Mouse (Mus musculus): Measurements from ENCODE around the gene Eef2k. TPM values are rescaled to one million over a fixed set of nuclear protein-coding genes. Genes with fewer than 3 reads are reported as not detected.

The Eef2k gene
- polyA plus RNA-seq, 1 experiment = 9.3 TPM

DNA sequence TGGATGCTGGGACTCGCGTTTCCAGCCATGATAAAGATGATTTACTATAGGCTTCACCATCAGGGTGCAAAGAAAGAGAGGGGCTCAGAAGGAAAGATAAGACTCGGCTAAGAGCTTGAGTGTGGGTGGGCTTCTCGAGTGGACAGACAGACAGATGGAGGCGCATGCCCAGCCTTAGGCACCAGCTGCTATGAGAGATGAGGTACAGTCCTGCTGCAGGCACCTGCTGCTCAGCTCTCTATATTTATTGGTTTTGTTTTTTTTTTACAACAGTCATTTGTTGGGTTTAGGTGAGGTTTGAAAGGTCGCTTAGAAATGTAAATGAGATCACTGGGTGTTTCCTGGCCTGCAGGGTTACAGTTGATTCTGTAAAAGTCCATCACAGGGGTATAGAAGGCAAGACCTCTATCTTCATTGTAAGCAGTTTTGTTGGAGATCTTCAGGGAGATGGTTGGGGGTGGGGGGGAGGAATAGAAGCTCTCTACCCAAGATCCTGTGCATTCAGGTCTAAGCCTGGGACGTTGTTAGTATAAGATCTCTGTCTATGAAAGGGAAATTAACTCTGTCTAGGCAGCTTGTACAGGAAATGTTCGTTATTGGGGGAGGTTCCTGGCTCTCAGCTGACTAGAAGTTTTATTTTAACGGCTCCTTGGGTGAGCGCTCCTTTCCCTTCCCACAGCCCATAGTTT lies 18.3 kb downstream of the Eef2k start:
- Histone ChIP-seq H3K4me1 (ENCODE audit: control insufficient read depth, insufficient read depth, low read length) (peaks cover 4% of the 10 kb centered on the region), H3K4me3 (ENCODE audit: low read depth, low read length) (no peak overlapping the region), H3K36me3 (ENCODE audit: control insufficient read depth, insufficient read depth, low read length, poor library complexity, severe bottlenecking) (no peaks in the 10 kb centered on the region), H3K27me3 (ENCODE audit: control insufficient read depth, insufficient read depth, low read length, poor library complexity, severe bottlenecking) (no peaks in the 10 kb centered on the region), H3K9me3 (replicated peaks; ENCODE audit: control insufficient read depth, insufficient read depth, low read length, poor library complexity, severe bottlenecking) (no peaks in the 10 kb centered on the region), H3K27ac (ENCODE audit: insufficient read depth, low read length) (no peak overlapping the region), H3K9ac (ENCODE audit: low read depth, poor library complexity, severe bottlenecking) (no peak overlapping the region)
- TF ChIP-seq CTCF (IDR thresholded peaks at IDR 0.05; ENCODE audit: low read depth, low read length) = no peak
- TF ChIP-seq EP300 (IDR thresholded peaks at IDR 0.05; ENCODE audit: insufficient read depth, low read depth, low read length) = peak; percentile 70; the same call in 1 of the 2 replicates

- Histone ChIP-seq H3K4me3 (ENCODE audit: low read depth, low read length) (no peak overlapping the region), H3K9ac (ENCODE audit: low read depth, poor library complexity, severe bottlenecking) (no peak overlapping the region), H3K27me3 (ENCODE audit: control insufficient read depth, insufficient read depth, low read length, poor library complexity, severe bottlenecking) (no peaks in the 10 kb centered on the region), H3K36me3 (ENCODE audit: control insufficient read depth, insufficient read depth, low read length, poor library complexity, severe bottlenecking) (no peaks in the 10 kb centered on the region), H3K4me1 (ENCODE audit: control insufficient read depth, insufficient read depth, low read length) (peaks cover 4% of the 10 kb centered on the region), H3K27ac (ENCODE audit: insufficient read depth, low read length) (no peak overlapping the region), H3K9me3 (replicated peaks; ENCODE audit: control insufficient read depth, insufficient read depth, low read length, poor library complexity, severe bottlenecking) (no peaks in the 10 kb centered on the region)
- TF ChIP-seq POLR2A (IDR thresholded peaks at IDR 0.05; ENCODE audit: insufficient read depth, low read length) (no peak), CTCF (IDR thresholded peaks at IDR 0.05; ENCODE audit: low read depth, low read length) (no peak), EP300 (IDR thresholded peaks at IDR 0.05; ENCODE audit: insufficient read depth, low read depth, low read length) (no peak)
These were observed 18.9 kb downstream of the Eef2k start for GRCm38 (mm10) chr7:120861488-120862047.

DNA sequence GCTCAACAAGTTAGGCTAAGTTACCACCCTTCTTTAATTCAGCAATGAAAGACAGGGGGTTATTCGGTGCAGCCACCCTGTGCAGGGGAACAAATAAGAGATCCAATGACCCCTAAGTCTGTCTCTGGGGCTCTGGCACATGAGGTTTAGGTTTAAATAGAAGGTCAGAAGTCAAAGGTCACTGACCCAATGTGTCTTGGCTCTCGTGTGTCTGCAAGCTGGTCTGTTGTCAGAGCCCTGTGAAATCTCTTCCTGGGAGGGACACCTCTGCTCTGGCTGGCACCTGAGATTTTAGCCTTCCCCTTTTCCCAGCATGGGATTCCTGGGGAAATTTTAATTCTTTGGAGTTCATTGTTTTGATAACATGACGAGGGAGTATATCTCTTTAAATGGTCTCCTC lies 19.6 kb downstream of the Eef2k start:
- no peak overlapping the region for H3K9ac ChIP-seq (ENCODE audit: low read depth, poor library complexity, severe bottlenecking)
- peaks cover 4% of the 10 kb centered on the region for H3K4me1 ChIP-seq (ENCODE audit: control insufficient read depth, insufficient read depth, low read length)
- no peaks in the 10 kb centered on the region for H3K36me3 ChIP-seq (ENCODE audit: control insufficient read depth, insufficient read depth, low read length, poor library complexity, severe bottlenecking)
- H3K4me3 ChIP-seq (ENCODE audit: low read depth, low read length) = no peak overlapping the region
- no peak overlapping the region for H3K27ac ChIP-seq (ENCODE audit: insufficient read depth, low read length)
- H3K27me3 ChIP-seq (ENCODE audit: control insufficient read depth, insufficient read depth, low read length, poor library complexity, severe bottlenecking) = no peaks in the 10 kb centered on the region
- TF ChIP-seq EP300 (IDR thresholded peaks at IDR 0.05; ENCODE audit: insufficient read depth, low read depth, low read length) = no peak
- no peak for TF ChIP-seq CTCF (IDR thresholded peaks at IDR 0.05; ENCODE audit: low read depth, low read length)
- TF ChIP-seq POLR2A (IDR thresholded peaks at IDR 0.05; ENCODE audit: insufficient read depth, low read length) = no peak
- no peaks in the 10 kb centered on the region for H3K9me3 ChIP-seq (replicated peaks; ENCODE audit: control insufficient read depth, insufficient read depth, low read length, poor library complexity, severe bottlenecking)

DNA sequence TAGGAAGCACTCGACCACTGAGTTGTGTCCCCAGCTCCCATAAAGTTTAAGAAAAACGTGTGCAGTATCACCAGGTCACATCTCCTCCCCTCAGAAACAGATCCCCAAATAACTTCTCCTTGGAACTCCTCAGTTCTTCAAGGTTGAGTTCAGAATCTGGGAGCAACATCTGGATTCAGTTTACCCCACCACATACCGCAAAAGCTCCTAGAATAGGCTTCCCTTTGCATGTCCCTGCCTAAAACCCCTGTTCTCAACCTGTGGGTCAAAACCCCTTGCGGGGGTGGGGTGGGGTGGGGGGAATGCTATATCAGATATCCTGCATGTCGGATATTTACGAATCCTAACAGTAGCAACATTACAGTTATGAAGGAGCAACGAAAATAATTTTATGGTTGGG lies 20.0 kb downstream of the Eef2k start:
- no peak overlapping the region for H3K9ac ChIP-seq (ENCODE audit: low read depth, poor library complexity, severe bottlenecking)
- H3K4me3 ChIP-seq (ENCODE audit: low read depth, low read length) = no peak overlapping the region
- no peak overlapping the region for H3K27ac ChIP-seq (ENCODE audit: insufficient read depth, low read length)
- H3K4me1 ChIP-seq (ENCODE audit: control insufficient read depth, insufficient read depth, low read length) = peaks cover 4% of the 10 kb centered on the region
- no peaks in the 10 kb centered on the region for H3K9me3 ChIP-seq (replicated peaks; ENCODE audit: control insufficient read depth, insufficient read depth, low read length, poor library complexity, severe bottlenecking)
- no peaks in the 10 kb centered on the region for H3K27me3 ChIP-seq (ENCODE audit: control insufficient read depth, insufficient read depth, low read length, poor library complexity, severe bottlenecking)
- no peaks in the 10 kb centered on the region for H3K36me3 ChIP-seq (ENCODE audit: control insufficient read depth, insufficient read depth, low read length, poor library complexity, severe bottlenecking)
- TF ChIP-seq EP300 (IDR thresholded peaks at IDR 0.05; ENCODE audit: insufficient read depth, low read depth, low read length) (no peak), POLR2A (IDR thresholded peaks at IDR 0.05; ENCODE audit: insufficient read depth, low read length) (no peak), CTCF (IDR thresholded peaks at IDR 0.05; ENCODE audit: low read depth, low read length) (no peak)

DNA sequence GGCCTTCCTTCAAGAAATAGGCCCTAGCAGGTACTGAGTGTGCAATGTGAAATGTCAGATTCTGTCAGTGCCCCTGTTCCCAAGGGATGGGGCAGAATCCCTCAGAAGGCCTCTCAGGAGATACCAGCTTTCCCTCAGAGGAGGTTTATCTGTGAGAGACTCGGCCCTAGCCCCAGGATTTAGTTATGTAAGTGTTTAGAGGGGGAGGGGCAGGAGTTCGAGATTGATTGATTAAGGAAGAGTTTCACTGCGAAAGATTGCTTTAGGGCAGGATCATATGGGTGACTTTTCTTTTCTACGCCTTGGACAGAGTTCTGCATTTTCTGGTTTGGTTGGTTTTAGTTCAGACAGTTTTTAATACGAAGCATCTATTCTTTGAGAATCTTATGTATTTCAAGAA lies 20.8 kb downstream of the Eef2k start:
- Histone ChIP-seq H3K4me1 (ENCODE audit: control insufficient read depth, insufficient read depth, low read length) (peaks cover 4% of the 10 kb centered on the region), H3K27ac (ENCODE audit: insufficient read depth, low read length) (no peak overlapping the region), H3K27me3 (ENCODE audit: control insufficient read depth, insufficient read depth, low read length, poor library complexity, severe bottlenecking) (no peaks in the 10 kb centered on the region)

GRCm38 (mm10) chr7:120865100-120865499 lies 22.5 kb downstream of the Eef2k start:
- no peaks in the 10 kb centered on the region for H3K27me3 ChIP-seq (ENCODE audit: control insufficient read depth, insufficient read depth, low read length, poor library complexity, severe bottlenecking)
- TF ChIP-seq EP300 (IDR thresholded peaks at IDR 0.05; ENCODE audit: insufficient read depth, low read depth, low read length) (no peak), POLR2A (IDR thresholded peaks at IDR 0.05; ENCODE audit: insufficient read depth, low read length) (no peak), CTCF (IDR thresholded peaks at IDR 0.05; ENCODE audit: low read depth, low read length) (no peak)
- no peaks in the 10 kb centered on the region for H3K9me3 ChIP-seq (replicated peaks; ENCODE audit: control insufficient read depth, insufficient read depth, low read length, poor library complexity, severe bottlenecking)
- no peaks in the 10 kb centered on the region for H3K36me3 ChIP-seq (ENCODE audit: control insufficient read depth, insufficient read depth, low read length, poor library complexity, severe bottlenecking)
- no peak overlapping the region for H3K27ac ChIP-seq (ENCODE audit: insufficient read depth, low read length)
- H3K9ac ChIP-seq (ENCODE audit: low read depth, poor library complexity, severe bottlenecking) = no peak overlapping the region
- no peak overlapping the region for H3K4me3 ChIP-seq (ENCODE audit: low read depth, low read length)
- H3K4me1 ChIP-seq (ENCODE audit: control insufficient read depth, insufficient read depth, low read length) = peaks cover 4% of the 10 kb centered on the region

More for the DNA sequence above, 20.8 kb downstream of the Eef2k start:
- Histone ChIP-seq H3K9me3 (replicated peaks; ENCODE audit: control insufficient read depth, insufficient read depth, low read length, poor library complexity, severe bottlenecking) (no peaks in the 10 kb centered on the region), H3K4me3 (ENCODE audit: low read depth, low read length) (no peak overlapping the region), H3K36me3 (ENCODE audit: control insufficient read depth, insufficient read depth, low read length, poor library complexity, severe bottlenecking) (no peaks in the 10 kb centered on the region), H3K9ac (ENCODE audit: low read depth, poor library complexity, severe bottlenecking) (no peak overlapping the region)
- no peak for TF ChIP-seq POLR2A (IDR thresholded peaks at IDR 0.05; ENCODE audit: insufficient read depth, low read length)
- no peak for TF ChIP-seq EP300 (IDR thresholded peaks at IDR 0.05; ENCODE audit: insufficient read depth, low read depth, low read length)
- no peak for TF ChIP-seq CTCF (IDR thresholded peaks at IDR 0.05; ENCODE audit: low read depth, low read length)
